Mouse (Mus musculus) forebrain, embryonic 10.5 days (tissue): Measurements from ENCODE around the gene Acot9. TPM values are rescaled to one million over a fixed set of nuclear protein-coding genes. Genes with fewer than 3 reads are reported as not detected.
A peak's percentile ranks its signal among the peaks of the same experiment; 100 is the strongest.

Source experiments
- DNase-seq: peaks from one replicate; pipeline ENCODE4 v3.0.0-alpha.2; 2017; ENCODE audit warnings: low spot score; ENCODE audit errors: extremely low spot score
- H3K27ac ChIP-seq: fragments of 300-500 bp; sonication (generic); 2 replicates; pipeline ENCODE4 v1.5.1; 2016; ENCODE audit warnings: mild to moderate bottlenecking
- H3K27me3 ChIP-seq: fragments of 300-500 bp; sonication (generic); 2 replicates; pipeline ENCODE4 v1.6.1; 2016; ENCODE audit warnings: mild to moderate bottlenecking; ENCODE audit not compliant: poor library complexity, severe bottlenecking
- H3K36me3 ChIP-seq: fragments of 300-500 bp; sonication (generic); replicated peaks from 2 replicates; pipeline ENCODE4 v1.6.1; 2016; ENCODE audit warnings: mild to moderate bottlenecking, moderate library complexity
- H3K4me1 ChIP-seq: fragments of 300-500 bp; sonication (generic); 2 replicates; pipeline ENCODE4 v1.6.1; 2016
- H3K4me3 ChIP-seq: fragments of 300-500 bp; sonication (generic); 2 replicates; pipeline ENCODE4 v1.5.1; 2016; ENCODE audit warnings: mild to moderate bottlenecking, moderate library complexity
- H3K9me3 ChIP-seq: fragments of 300-500 bp; sonication (generic); 2 replicates; pipeline ENCODE4 v1.6.1; 2016; ENCODE audit warnings: mild to moderate bottlenecking, moderate library complexity
- WGBS: fragments of 180-500 bp; shearing (Covaris S2); methylation state at CpG from one replicate; pipeline ENCODE4 v1.1.7; 2016; 5-methylcytosine and 5-hydroxymethylcytosine counted together
- polyA plus RNA-seq: library from polyadenylated mRNA; unstranded; fragments of >200 nt; fragmentation: Nextera tagmentation; extraction: Ambion mirVana; gene quantifications from 2 replicates; pipeline ENCODE4 v1.2.1, GENCODE M21; 2016

Acot9 gene
- polyA plus RNA-seq, result 15.9 and 16.8 TPM in 2 replicates

- Histone ChIP-seq H3K27ac (peak within 1 kb of the TSS; percentile 71), H3K36me3 (no peaks in the 10 kb centered on the region)
- 15% methylated on average over 37 of the region's 37 CpGs for WGBS
Observed at GRCm38 (mm10) chrX:155262235-155262914, at the start of gene Acot9. Acot9 (plus strand) TSS chrX:155262443.

GRCm38 (mm10) chrX:155214291-155215136 lies 47.7 kb upstream of the Acot9 start:
- 89% methylated on average over 5 of the region's 5 CpGs for WGBS
- H3K9me3 ChIP-seq, result no peaks in the 10 kb centered on the region
- H3K27ac ChIP-seq, result no peak overlapping the region
- no peaks in the 10 kb centered on the region; the same call in 1 of the 2 replicates for H3K27me3 ChIP-seq
- no peak overlapping the region for H3K4me3 ChIP-seq
- no peaks in the 10 kb centered on the region for H3K4me1 ChIP-seq
- no peaks in the 10 kb centered on the region for H3K36me3 ChIP-seq
- DNase-seq, result no peak

More at GRCm38 (mm10) chrX:155262235-155262914, at the start of gene Acot9:
- no peaks in the 10 kb centered on the region for H3K4me1 ChIP-seq
- H3K27me3 ChIP-seq, result no peaks in the 10 kb centered on the region
- H3K4me3 ChIP-seq, result peak within 1 kb of the TSS; percentile 55
- no peaks in the 10 kb centered on the region for H3K9me3 ChIP-seq
- DNase-seq, result peak; percentile 71

DNA sequence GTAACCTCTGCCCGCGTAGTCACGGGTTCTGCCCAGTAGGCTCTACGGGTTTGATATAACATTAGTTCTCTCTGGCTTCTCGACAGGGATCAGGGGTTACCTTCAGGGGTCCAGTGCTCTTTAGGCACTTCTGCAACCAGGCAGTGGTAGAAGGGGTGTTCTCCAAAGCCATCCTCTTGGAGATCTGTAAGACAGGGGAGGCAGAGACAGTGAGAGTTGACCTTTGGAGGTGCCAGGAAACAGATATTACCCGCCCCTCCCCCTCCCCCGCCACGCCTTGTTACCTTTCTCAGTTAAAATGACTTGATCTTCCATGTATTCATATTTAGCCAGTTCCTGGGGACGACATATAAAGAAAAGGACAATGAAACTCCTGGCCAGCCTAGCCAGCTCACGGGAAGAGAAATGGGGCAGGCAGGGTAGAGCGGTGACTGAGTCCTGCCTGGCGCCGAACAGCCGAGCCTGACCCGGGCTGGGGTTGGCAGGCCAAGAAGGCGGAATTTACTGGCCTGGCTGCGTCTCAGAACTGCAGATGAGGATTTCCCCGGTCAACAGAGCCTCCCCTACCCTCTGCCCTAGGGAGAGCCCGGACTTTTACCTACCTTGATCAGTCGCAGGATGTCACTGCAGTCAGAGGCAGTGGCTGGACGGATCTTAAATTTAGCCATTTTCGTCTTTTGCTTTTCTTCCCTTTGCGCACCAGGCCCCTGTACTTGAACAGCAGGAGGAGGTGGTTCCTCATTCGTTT lies 46.6 kb upstream of the Acot9 start:
- Histone ChIP-seq H3K27ac (peak overlapping the region; percentile 65; the same call in 1 of the 2 replicates), H3K27me3 (no peaks in the 10 kb centered on the region; the same call in 1 of the 2 replicates), H3K4me1 (no peaks in the 10 kb centered on the region), H3K4me3 (peak overlapping the region; percentile 56), H3K9me3 (no peaks in the 10 kb centered on the region), H3K36me3 (no peaks in the 10 kb centered on the region)
- DNase-seq, result peak; percentile 21
- WGBS, result 35% methylated on average over 24 of the region's 24 CpGs

DNA sequence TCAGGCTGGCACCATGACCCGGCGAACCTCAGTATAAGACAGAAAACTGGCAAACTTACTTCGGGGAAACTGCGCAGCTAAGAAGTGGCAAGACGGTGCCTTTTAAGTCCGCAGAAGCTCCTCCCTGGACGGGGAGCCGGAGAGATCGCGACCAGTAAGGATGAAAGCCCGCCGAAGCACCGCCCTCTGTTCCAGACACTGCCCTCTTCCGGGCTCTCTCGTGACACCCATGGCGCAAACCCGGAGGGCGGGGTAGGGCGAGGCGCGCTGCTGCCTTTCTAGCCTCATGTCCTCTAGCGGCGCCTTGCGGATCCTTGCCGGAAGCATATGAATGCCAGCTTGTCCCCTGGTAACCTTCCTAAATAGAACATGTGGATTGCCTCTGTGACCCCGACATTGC lies 46.0 kb upstream of the Acot9 start, which contains the start of gene Sat1:
TSS of gene Sat1 (minus strand) at position 179 of the 400 bp plus-strand sequence.
- 27% methylated on average over 26 of the region's 26 CpGs for WGBS
- DNase-seq, result peak; percentile 80
- H3K36me3 ChIP-seq, result no peaks in the 10 kb centered on the region
- no peaks in the 10 kb centered on the region for H3K27me3 ChIP-seq
- H3K9me3 ChIP-seq, result no peaks in the 10 kb centered on the region
- H3K27ac ChIP-seq, result peak within 1 kb of the TSS; percentile 65; the same call in 1 of the 2 replicates
- no peaks in the 10 kb centered on the region for H3K4me1 ChIP-seq
- H3K4me3 ChIP-seq, result peak within 1 kb of the TSS; percentile 56

DNA sequence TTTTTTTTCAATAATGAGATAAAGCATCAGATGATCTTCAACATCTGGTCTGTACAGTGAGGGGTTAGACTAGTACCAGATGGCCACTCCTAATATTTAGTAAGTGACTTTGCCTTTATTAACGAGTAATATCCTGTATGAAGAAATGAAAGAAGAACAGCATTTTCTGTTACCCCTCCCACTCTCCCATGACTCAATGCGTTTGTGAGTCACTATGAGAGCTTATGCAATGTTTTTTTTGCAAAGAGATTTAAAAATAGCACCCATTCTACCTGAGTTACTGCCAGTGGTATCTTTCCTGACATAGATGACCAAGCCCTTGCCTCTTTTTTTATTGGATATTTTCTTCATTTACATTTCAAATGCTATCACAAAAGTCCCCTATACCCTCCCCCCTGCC lies 44.0 kb upstream of the Acot9 start:
- H3K4me3 ChIP-seq, result no peak overlapping the region
- no peaks in the 10 kb centered on the region for H3K36me3 ChIP-seq
- no peak for DNase-seq
- H3K27ac ChIP-seq, result no peak overlapping the region
- no peaks in the 10 kb centered on the region for H3K4me1 ChIP-seq
- WGBS, result 74% methylated on average over 2 of the region's 2 CpGs
- H3K9me3 ChIP-seq, result no peaks in the 10 kb centered on the region
- no peaks in the 10 kb centered on the region for H3K27me3 ChIP-seq

- Histone ChIP-seq H3K9me3 (no peaks in the 10 kb centered on the region), H3K36me3 (no peaks in the 10 kb centered on the region), H3K27ac (no peak overlapping the region), H3K4me1 (no peaks in the 10 kb centered on the region), H3K4me3 (no peak overlapping the region), H3K27me3 (no peaks in the 10 kb centered on the region)
- DNase-seq, result no peak
Observed at GRCm38 (mm10) chrX:155256856-155257255, 5.4 kb upstream of the Acot9 start.

DNA sequence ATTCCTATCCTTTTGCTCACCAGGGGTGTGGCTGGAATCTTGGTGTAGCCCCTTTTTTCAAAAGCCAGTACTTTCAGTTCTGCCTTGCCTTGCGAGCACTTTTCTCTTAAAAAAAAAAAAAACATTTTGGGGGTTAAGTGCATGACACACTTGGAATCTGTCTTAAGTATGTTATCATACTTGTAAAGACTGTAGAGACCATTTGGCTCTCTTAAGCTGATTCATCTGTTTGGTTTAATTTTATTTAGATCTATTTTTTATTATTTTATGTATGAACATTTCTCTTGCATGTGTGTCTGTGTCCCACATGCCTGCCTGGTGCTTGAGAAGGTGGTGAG lies 641 bp downstream of the Acot9 start:
- 38% methylated on average over 1 of the region's 1 CpGs for WGBS
- Histone ChIP-seq H3K4me1 (no peaks in the 10 kb centered on the region), H3K9me3 (no peaks in the 10 kb centered on the region), H3K27ac (no peak overlapping the region), H3K27me3 (no peaks in the 10 kb centered on the region), H3K36me3 (no peaks in the 10 kb centered on the region), H3K4me3 (peak overlapping the region; percentile 55)
- DNase-seq, result no peak

GRCm38 (mm10) chrX:155278483-155278882 lies 16.2 kb downstream of the Acot9 start:
- H3K4me3 ChIP-seq, result no peak overlapping the region
- no peaks in the 10 kb centered on the region for H3K9me3 ChIP-seq
- H3K36me3 ChIP-seq, result no peaks in the 10 kb centered on the region
- WGBS, result 71% methylated on average over 4 of the region's 4 CpGs
- no peak for DNase-seq
- no peak overlapping the region for H3K27ac ChIP-seq
- no peaks in the 10 kb centered on the region for H3K4me1 ChIP-seq
- H3K27me3 ChIP-seq, result no peaks in the 10 kb centered on the region

DNA sequence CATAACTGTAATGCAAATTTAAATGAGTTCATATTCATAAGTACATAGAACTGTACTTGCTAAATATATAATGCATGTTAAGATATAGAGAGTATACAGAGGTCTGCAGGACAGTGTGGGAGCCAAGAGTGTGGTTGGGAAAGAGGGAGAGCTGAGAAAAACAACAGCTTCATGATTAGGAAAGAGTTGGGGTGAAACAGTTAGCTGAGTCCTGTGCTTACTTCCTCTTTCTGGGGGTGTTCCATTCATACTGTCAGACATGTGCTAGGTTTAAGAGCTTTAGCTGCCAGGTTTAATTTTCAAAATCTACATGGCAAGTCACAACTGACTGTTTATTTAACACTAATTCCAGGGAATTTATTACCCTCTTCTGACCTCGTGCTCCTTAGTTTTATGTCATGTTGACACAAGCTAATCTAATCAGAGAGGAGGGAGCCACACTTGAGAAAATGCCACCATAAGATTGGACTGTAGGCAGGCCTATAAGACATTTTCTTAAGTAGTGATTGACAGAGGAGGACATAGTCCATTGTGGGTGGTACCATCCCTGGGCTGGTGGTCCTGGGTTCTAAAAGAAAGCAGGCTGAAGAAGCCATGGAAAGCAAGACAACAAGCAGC lies 18.3 kb downstream of the Acot9 start:
- H3K4me1 ChIP-seq, result no peaks in the 10 kb centered on the region
- no peak overlapping the region for H3K4me3 ChIP-seq
- no peaks in the 10 kb centered on the region for H3K36me3 ChIP-seq
- DNase-seq, result no peak
- no peak overlapping the region for H3K27ac ChIP-seq
- H3K27me3 ChIP-seq, result no peaks in the 10 kb centered on the region
- WGBS, result 75% methylated on average over 1 of the region's 1 CpGs
- no peaks in the 10 kb centered on the region for H3K9me3 ChIP-seq

DNA sequence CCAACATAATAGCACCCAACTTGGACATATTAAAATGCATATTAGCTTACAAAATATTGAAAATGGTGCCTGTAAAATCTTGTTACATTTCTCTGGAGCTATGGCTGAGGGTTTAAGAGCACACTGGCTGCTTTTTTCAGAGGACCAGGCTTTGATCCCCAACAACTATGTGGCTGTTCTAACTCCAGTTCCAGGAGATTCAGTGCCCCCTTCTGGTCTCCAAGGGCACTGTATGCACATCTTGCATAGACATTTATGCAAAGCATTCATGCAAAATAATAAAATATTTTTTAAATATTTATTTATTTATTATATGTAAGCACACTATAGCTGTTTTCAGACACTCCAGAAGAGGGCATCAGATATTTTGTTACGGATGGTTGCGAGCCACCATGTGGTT lies 44.1 kb downstream of the Acot9 start:
- no peaks in the 10 kb centered on the region for H3K36me3 ChIP-seq
- no peaks in the 10 kb centered on the region for H3K9me3 ChIP-seq
- H3K4me3 ChIP-seq, result no peak overlapping the region
- no peak overlapping the region for H3K27ac ChIP-seq
- no peak for DNase-seq
- H3K27me3 ChIP-seq, result no peaks in the 10 kb centered on the region
- no peaks in the 10 kb centered on the region for H3K4me1 ChIP-seq
- WGBS, result 100% methylated on average over 2 of the region's 2 CpGs

DNA sequence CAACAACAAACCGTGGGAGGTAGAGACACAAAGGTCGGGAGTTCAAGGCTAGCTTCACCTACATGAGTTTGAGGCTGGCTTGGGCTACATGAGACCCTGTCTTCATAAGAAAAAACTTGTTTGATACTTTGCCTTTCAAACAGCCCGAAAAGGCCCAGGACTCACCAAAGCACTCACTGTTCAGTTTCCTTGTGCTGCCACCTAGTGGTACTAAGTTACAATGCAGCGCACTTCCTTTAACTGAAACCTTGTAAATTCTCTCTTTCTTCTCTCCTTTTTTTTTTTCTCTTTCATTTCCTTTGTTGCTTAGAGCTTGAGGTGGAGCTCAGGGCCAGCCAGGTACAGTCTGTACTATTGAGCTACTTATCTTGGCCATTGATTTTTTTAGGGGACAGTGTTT lies 55.8 kb downstream of the Acot9 start:
- H3K9me3 ChIP-seq, result no peaks in the 10 kb centered on the region
- DNase-seq, result peak; percentile 19
- no peaks in the 10 kb centered on the region for H3K4me1 ChIP-seq
- 44% methylated on average over 4 of the region's 4 CpGs for WGBS
- no peaks in the 10 kb centered on the region; the same call in 1 of the 2 replicates for H3K36me3 ChIP-seq
- H3K27me3 ChIP-seq, result no peaks in the 10 kb centered on the region
- no peak overlapping the region for H3K4me3 ChIP-seq
- H3K27ac ChIP-seq, result no peak overlapping the region

- Histone ChIP-seq H3K9me3 (no peaks in the 10 kb centered on the region), H3K27ac (peak overlapping the region; percentile 91), H3K4me3 (peak overlapping the region; percentile 61), H3K4me1 (no peaks in the 10 kb centered on the region), H3K27me3 (no peaks in the 10 kb centered on the region), H3K36me3 (peaks cover 19% of the 10 kb centered on the region)
- DNase-seq, result no peak
- WGBS, result 11% methylated on average over 7 of the region's 7 CpGs
Observed at GRCm38 (mm10) chrX:155337567-155337904, 75.3 kb downstream of the Acot9 start.
